Mouse (Mus musculus) frontal cortex, postnatal 36 days (tissue): ENCODE results near the gene Gstp2.
"Not testable (repeated sequence)": the region's sequence is repeated elsewhere in the genome, so short reads cannot be mapped to it uniquely, and the experiment has no call there.

Experiments used
- DNase-seq, 2 experiments: peaks; one replicate each; pipeline ENCODE4 v3.0.0; 2022; ENCODE audit warnings: low spot score in 2 of 2

Gstp2 gene

DNA sequence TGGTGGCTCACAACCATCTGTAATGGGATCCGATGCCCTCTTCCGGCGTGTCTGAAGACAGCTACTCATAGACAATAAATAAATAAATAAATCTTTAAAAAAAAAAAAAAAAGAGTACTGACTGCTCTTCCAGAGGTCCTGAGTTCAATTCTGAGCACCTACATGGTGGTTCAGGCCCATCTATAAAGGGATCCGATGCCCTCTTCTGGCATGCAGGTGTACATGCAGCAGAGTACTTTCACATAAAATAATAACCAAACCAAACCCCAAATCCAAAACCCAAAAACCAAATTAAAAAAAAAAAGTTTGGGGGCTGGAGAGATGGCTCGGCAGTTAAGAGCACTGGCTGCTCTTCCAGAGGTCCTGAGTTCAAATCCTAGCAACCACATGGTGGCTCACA is 3.2 kb upstream of the Gstp2 start:
- not testable (repeated sequence) for DNase-seq

DNA sequence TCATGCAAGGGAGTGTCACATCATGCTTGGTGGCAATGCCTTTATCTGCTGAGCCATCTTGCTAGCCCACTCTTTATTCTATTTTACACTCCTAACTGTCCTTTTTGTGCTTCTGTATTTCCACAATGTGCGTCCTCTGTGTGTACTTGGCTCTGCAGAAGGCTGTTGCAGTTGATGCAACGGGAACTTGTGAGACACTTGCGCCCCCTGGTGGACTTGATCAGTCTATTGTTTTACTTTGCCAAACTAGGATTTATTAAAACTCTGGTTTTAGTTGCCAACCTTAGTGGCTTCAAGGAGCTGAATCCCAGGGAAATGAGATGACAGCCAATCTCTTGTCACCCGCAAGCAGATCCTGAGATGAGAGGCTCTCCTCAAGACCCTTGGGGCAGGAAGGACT is 2.0 kb upstream of the Gstp2 start:
- DNase-seq, result peak; percentile 59 to 74

DNA sequence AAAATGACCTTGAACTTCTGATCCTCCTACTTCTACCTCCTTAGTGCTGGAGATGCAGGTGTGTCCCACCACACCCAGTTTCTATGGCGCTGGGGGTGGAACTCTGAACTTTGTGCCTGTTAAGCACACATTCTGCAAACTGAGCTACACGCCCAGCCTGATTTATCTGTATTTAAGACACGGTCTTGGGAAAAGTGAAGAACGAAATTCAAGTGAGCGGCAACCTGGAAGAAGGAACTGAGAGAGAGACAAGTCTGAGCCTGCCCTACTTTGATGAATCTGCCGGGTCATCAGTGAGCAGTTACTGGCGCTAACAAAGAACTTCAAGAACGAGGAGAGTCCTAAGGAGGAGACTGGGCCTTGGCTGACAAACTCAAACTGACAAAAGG is 1.0 kb upstream of the Gstp2 start:
- DNase-seq, result no peak

DNA sequence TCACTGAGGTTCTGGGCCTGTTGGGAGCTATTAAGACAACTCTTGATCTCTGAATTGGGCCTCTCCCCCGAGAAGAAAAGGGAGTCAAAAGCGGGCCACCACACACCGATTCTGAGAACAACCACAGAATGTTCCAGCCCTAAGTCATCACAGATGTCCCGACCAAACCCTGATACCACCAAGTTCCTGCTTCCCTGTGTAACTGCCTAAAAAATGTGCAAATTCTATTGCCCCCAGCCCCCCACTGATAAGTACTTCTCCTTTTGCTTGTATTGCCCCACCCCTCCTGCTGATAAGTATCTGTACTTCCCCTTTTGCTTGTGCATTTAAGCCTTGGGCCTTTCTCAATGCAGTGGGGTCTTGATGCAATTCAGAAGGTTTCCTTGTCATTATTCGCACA is 1.7 kb downstream of the Gstp2 start:
- DNase-seq, result not testable (repeated sequence)

DNA sequence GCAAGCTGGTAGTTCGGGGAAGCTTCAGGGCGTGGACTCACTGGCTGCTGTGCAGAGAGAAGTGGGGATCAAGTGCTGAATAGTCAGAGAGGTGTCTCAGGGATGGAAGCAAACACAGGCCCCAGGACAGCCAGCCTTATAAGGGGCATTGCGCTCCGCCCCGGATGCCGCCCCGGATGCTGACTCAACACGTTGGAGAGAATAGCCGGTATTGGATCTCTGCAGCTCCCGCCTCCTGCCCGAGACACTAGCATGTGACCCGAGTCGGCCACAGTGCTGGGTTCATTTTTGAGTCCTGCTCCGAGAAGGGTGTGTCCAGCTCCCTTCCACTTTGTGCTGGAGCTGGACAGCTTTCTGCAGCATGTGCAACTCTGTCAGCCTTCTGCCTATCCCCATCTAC is 3.7 kb downstream of the Gstp2 start:
- DNase-seq, result no peak

DNA sequence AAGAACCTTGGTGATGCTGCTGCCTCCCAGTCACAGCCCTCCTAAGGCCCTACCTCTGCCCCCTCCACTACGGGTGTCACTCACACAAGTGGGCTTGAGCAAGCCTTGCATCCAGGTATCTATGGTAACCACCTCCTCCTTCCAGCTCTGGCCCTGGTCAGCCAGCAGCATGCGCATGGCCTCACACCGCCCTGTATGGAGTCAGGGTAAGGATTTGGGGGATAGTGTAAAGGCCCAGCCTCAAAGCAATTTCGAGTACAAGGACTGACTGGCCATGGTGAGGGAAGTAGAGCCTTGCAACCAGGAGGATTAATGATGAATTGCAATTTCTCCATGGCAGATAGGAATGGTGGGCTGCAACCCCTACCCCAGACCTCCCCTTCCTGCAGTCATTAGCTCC is 4.3 kb downstream of the Gstp2 start:
- DNase-seq, result not testable (repeated sequence)

DNA sequence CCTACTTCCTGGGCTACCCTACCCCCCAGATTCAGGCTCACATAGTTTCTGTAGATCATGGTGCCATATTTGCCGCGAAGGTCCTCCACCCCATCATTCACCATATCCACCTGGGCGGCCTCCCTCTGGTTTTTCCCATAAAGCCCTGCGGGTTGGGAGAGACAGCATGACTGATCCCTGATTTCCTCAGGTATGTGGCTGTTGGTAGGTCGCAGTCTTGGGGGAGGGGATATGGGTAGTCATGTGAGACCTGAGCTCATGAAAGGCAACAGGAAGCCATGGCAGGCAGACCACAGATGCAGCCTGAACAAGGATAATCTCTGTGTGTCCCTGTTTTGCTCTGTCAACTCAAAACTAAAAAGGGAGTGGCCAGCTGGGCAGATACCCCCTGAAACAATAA is 4.9 kb downstream of the Gstp2 start:
- not testable (repeated sequence) for DNase-seq

DNA sequence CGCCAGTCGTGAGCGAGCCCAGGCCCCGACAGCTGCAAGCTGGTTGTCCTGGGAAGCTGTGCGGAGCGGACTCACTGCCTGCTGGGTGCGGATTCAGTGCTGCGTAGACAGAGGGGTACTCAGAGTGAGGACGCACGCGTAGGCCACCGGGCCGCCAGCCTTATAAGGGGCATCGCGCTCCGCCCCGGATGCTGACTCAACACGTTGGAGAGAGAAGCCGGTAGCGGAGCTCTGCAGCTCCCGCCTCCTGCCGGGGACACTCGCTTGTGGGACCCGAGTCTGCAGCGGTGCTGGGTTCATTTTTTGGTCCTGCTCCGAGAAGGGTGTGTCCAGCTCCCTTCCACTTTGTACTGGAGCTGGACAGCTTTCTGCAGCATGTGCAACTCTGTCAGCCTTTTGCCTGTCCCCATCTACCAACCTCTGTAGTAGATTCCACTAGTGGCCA is 8.0 kb downstream of the Gstp2 start, which contains the start of gene Gstp1:
Gstp1 (minus strand) TSS at position 198 of the 445 bp plus-strand sequence.
- DNase-seq, result peak; percentile 86 to 87

DNA sequence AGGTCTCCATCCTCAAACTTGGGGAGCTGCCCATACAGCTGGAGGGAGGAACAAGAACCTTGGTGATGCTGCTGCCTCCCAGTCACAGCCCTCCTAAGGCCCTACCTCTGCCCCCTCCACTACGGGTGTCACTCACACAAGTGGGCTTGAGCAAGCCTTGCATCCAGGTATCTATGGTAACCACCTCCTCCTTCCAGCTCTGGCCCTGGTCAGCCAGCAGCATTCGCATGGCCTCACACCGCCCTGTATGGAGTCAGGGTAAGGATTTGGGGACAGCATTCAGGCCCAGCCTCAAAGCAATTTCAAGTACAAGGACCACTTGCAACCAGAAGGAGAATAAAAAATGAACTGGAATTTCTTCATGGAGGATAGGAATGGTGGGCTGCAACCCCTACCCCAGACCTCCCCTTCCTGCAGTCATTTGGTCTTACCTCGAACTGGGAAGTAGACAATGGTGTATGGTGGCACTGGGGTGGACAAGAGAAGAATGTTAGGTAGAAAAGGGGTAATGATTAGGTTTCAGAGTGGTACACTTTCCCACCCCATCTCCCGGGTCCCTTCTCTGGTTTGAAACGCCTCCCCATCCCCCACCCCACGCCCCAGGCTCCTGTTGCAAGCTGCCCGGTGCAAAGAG is 8.6 kb downstream of the Gstp2 start:
- DNase-seq, result not testable (repeated sequence)

DNA sequence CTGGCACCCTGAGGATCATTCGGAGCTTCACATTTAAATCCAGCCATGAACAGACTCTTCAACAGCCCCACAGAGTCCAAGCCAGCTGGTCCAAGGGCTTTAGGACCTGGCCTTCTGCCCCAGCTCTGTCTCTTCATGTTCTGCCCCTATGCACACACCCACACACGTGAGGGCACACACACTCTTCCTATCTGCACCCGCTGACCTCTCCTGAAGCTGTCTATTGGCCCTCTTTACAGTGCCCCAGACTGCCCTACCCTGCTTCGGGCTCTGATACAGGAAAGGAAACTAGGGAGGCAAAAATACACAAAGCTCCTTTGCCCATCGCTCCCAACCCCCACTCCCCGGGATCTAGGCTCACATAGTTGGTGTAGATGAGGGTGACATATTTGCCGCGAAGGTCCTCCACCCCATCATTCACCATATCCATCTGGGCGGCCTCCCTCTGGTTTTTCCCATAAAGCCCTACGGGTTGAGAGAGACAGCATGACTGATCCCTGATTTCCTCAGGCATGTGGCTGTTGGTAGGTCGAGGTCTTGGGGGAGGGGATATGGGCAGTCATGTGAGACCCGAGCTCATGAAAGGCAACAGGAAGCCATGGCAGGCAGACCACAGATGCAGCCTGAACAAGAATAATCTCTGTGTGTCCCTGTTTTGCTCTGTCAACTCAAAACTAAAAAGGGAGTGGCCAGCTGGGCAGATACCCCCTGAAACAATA is 9.3 kb downstream of the Gstp2 start:
- DNase-seq, result no peak

DNA sequence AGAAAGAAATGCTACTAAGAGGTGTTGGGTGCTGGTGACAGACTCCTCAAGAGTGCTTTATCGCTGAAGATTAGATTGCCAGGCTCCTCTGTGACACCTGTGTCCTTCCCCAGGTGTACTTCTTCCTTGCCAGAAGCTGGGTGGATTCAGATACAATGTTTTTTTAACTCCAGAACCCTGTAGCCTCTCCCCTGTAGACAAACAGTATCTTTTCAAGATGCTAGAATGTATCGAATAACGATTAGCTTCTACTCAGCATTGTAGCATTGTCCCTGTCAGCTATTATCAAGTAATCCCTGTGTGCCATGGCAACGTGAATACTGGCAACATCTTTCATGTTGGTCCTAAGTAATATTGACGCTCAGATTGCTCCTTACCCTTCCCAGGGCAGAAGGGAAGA is 12.1 kb downstream of the Gstp2 start:
- no peak for DNase-seq

DNA sequence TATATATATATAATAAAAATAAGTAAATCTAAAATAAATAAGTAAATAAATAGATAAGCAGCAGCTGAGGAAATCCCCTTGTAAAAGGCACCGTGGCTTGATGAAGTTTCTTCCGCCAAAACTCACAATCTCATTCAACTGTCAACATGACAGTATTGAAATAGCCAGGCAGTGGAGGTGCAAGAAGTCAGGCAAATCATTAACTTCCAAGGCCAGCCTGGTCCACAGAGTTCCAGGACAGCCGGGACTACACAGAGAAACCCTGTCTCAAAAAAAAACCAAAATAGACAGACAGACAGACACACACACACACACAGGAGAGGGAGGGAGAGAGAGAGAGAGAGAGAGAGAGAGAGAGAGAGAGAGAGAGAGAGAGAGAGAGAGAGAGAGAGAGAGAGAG is 12.5 kb downstream of the Gstp2 start:
- no peak for DNase-seq

DNA sequence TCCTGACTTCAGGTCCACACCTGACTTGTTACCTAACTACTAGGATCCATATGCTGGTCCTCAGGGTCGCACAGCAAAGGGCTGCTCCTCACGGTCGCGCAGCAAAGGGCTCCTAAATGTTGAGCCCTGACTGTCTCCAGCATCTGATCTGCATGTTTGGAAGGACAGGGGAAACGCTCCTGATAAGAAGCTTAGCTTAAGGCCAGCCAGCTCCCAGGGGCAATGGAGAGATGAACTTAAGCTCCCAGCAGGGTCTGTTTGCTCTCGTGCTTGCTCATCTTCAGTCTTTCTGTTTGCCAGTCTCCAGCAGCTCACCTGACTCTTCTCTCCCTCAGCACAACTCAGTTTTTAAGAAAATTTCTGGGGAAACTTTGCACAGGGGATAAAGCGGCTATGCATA is 13.2 kb downstream of the Gstp2 start:
- no peak for DNase-seq

DNA sequence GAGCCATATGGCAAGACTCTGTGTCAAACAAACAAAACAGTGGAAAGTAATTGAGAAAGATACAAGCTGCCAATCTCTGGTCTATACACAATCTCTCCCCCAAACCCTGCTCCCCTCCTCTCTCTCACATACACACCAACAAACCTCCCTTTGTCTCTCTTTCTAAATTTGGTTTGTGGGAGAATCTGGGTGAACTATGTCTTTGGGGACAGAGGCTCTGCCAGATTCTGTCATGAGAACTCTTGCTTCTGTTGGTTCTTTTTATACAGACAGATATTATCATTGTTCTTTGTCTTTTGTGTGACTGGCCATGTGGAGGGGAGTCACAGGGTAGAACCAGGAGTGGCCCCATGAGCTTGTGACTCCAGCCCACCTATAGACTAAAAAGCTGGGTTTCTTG is 18.2 kb downstream of the Gstp2 start:
- DNase-seq, result no peak

DNA sequence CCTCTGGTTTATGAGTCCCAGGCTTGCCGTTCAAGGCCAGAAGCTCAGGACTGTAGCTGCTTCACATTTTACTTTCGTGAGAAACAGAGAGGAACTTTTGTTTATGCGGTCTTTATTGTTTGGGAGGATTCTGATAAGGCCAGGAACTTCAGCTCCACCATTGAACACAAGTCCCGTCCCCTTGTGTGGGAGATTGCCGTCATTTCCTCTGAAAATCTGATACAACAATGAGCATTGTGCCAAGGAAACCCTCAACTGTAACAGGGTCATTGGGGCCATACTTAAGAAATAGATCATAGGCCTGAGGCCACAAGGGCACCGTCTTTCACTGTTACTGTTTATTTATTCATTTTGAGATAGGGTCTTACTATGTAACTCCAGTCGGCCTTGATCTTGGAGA is 22.6 kb downstream of the Gstp2 start:
- DNase-seq, result no peak

DNA sequence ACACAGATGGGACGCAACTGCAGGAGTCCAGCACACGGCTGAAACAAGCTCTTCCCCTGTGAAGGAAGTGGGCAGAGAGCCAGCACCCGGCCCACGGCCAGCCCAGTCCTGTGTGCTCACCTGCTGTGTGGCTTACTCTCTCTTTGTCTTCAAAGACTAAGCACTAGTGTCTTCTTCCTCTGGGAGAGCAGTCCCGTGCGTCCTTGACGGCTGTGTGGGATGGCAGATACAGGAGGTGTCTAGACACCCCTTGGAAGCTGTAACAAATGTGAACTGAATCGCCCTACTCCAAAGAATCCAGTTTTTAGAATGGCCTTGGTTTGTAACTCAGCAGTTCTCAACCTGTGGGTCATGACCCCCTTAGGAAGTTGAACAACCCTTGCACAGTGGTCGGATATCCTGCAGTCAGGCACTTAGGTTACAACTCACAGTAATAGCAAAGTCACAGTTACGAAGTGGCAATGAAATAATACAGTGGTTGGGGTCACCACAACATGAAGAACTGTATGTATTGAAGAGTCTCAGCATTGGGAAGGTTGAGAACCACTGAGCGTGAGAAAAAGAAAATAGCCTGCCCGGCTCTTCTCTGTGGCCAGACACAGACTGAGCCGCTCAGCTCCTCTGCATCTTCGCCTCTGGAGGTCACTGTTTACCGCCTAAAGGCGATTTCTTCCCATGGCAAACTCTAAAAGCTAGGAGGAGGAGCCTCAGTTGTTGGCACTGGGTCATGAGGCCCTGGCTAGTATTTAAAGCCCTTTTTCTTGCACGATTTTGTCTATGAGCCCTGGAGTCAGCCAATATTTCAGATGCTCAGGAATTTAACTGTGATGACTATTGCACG is 26.9 kb downstream of the Gstp2 start:
- peak; percentile 68 to 87 for DNase-seq

DNA sequence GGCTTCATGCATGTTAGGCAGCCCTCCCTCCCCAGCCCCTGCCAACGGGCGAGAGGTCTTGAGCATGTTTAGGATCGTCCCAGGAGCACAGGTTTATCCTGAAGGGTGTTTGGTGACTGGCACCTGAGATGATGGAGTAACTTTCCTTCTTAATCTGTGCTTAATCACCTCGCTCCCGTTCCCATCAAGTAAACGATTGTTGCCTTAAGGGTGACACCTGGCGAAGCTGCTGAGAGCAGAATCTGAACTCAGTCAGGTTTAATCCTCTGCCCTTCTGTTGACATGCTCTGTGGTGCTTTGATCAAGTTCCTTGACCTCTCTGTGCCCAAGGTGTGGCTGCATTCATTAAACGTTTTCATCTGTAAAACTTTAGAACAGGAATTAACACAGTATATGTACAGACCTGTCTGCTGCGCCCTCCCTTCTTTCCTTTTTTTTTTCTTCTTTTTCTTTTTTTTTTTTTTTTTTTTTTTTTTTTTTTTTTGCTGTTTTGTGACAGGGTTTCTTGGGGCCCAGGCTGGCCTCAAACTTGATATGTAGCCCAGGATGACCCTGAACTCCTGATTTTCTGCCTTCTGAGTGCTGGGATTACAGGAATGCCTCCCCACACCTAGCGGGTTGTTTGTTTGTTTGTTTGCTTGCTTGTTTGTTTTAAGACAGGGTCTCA is 27.8 kb downstream of the Gstp2 start:
- DNase-seq, result no peak

DNA sequence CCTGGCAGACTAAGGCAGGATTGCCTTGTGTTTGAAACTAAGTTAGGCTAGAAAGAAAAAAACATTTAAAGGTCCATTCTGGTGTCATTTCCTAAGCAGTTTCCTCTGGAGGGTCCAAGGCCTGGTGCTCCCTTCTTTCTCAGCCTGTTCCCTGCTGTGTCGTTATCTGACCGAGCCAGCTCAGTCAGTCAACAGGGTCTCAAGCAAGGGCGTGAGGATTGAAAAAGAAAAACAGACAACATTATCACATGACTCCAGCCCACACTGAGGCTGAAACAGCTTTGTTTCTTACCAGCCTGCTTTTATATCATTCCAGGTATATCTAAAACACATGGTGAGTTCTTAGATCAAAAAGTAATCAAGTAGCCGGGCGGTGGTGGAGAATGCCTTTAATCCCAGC is 30.2 kb downstream of the Gstp2 start:
- DNase-seq, result no peak

DNA sequence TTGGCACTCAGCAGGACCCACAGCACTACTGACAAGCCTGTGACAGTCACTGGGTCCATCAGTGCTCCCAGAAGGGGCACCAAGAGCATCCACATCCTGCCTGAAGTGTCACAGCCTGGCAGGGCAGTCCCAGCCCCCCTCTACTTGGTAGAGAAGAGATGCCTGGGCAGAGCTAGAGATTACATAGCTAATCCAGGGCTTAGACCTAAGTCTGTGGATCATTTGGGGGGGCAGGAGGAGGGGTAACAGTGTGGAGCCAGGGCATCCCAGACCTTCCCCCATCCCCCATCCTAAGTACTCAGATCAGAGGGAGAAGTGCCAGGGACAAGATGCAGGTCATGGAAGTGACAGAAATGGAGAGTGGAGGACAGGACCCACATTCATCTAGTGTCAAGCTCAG is 31.0 kb downstream of the Gstp2 start:
- DNase-seq, result no peak

DNA sequence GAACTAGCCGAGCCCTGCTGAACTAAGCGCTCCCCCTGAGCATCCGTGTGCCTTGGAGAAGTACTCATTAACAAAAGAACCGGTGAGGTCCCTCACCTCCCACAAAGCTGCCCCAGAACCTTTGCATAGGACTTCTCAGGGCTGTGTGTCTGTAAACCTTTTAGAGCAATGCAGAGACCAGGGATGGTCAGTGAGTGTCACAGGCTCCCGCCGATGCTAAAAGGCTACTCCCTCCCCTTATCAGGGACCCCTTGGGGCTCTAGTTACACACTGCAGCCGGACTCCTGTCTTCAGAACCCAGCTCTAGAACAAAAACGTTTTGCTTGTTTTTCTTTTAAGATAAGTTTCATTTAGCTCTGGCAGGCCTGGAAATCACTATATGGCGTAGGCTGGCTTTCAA is 32.8 kb downstream of the Gstp2 start:
- DNase-seq, result no peak

DNA sequence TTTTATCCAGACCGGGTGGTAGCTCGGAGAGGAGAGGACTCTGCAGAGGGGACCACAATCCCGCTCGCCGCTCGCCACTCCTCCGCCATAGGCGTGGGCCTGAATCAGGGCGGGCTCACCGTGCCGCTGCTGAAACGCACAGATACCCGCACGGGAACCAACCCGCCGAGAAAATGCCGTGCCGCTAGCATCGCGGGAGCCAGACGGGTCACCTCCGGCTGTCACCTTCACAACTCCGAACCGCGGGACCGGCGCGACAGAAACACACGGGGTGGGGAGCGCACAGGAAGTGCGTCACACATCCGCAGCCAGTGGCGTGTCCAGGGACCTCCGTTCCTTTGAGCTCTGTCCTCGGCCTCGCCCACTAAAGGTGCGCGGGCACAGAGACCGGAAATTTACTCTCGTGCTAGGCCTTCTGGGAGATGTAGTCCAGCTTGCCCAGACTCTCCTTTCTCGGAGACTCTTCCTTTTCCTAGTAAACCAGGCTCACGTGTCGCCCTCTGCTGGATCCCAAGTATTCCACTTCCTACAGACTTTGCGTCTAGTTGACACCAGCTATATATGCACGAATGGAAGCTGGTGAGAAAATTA is 33.3 kb downstream of the Gstp2 start, which contains the start of gene Ndufv1:
Ndufv1 (minus strand) TSS at position 375 of the 591 bp plus-strand sequence.
- peak; percentile 97 to 99 for DNase-seq

DNA sequence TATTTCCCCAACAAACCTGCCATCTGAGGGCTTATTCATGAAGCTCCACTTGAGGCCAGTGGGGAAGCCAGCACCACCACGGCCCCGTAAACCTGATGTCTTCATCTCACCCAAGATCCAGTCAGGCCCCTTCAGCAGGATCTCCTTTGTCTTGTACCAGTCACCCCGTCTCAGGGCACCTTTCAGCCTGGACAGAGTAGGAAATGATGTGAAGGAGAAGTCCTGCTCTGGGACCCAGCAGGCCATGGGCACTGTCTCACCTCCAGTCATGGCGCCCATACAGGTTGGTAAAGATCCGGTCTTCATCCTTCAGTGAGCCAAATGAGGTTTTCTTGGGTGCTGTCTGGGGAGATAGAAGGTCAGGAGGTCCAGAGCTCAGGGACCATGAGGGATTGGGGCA is 34.7 kb downstream of the Gstp2 start:
- no peak for DNase-seq
